Mouse (Mus musculus) splenic B cell, adult 2 months (primary cell): ENCODE data around the gene Lypd6.

Experiments used
- DNase-seq: peaks from one replicate; pipeline ENCODE4 v3.0.0-alpha.2; 2011; ENCODE audit warnings: low read depth, low spot score
- H3K27me3 ChIP-seq: 2 replicates; pipeline ENCODE4 v1.6.1; 2012; ENCODE audit warnings: mild to moderate bottlenecking, low read length, moderate library complexity, mixed read lengths; ENCODE audit not compliant: control insufficient read depth, poor library complexity, insufficient read depth, severe bottlenecking
- H3K36me3 ChIP-seq: 2 replicates; pipeline ENCODE4 v1.6.1; 2012; ENCODE audit warnings: mild to moderate bottlenecking, low read length, moderate library complexity, mixed read lengths; ENCODE audit not compliant: control insufficient read depth, poor library complexity, insufficient read depth, severe bottlenecking

Lypd6 gene

DNA sequence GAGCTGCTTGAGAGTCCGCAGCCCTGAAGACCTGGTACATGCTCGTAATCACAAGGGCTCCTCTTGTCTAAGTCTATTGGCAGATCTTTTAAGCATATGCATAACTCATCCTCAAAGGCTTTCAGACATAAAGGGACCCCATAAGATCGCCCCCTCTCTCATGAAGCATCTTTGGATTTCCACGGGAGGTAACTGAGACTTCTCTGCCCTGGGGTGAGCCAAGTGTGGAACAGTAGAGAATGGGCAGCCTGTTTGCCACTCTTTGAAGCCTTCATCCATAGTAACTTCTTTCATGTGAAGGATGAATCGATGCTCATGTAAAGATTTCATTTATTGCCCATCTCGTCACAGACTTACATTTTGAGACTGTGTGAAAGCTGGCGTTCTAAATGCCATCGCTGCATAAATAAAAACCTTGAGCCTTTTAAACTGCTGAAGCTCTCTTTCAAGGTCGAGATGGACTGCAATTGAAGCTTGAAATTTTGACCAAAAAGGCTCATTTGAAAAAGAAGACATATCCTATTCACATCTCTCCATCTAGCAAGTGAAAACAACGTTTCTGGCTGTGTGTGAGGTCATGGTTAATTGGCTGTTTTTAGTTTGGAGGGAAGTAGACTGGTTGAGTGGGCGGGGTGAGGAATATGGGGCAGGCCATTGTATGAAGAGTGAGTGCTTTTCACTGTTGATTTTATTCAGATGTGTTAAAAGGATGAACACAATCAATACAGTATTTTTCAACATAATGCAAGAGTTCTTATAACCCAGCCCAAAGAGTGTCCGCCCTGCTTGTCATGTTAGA, 107.7 kb downstream of the Lypd6 start:
- Histone ChIP-seq H3K27me3 (no peaks in the 10 kb centered on the region), H3K36me3 (no peaks in the 10 kb centered on the region)
- no peak for DNase-seq

DNA sequence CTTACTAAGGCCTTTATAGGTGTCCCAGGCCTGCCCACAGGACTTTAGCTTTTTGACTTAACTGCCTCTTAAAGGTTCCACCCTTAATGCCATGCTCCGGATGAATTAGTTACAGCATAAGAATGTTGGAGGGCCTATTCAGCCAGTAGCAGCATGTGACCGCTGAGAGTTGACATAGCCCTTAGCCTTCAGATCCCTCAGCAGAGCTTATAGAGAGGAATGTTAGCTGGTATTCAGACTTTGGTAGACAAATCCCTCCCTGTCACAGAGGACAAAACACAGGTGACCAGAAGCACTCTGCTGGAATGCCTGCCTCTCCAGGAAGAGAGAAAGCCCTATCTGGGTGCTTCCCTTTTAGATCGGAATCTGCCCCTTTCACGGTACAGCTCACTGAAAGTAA, 109.5 kb downstream of the Lypd6 start:
- H3K27me3 ChIP-seq, result no peaks in the 10 kb centered on the region
- no peaks in the 10 kb centered on the region for H3K36me3 ChIP-seq
- no peak for DNase-seq

- Histone ChIP-seq H3K36me3 (no peaks in the 10 kb centered on the region), H3K27me3 (no peaks in the 10 kb centered on the region)
- DNase-seq, result no peak
Measured at GRCm38 (mm10) chr2:50179164-50179563, 112.9 kb downstream of the Lypd6 start.

DNA sequence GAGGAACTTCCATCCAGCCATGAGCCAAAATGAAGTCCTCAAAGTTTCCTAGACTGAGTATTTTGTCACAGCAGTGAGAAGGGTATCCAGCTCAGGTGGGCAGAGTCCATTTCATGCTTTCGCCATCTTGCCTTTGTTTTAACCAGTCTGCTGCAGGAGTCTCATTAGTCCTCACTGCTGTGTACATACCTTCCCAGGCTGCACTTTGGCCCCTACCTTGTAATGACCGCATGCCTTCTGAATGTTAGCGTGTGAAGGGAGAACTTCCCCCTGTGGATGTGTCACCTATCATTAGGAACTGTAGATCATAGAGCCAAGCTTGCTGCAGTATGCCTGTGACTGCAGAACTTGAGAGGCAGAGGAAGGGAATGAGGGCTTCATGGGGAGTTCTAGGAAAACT, 114.2 kb downstream of the Lypd6 start:
- Histone ChIP-seq H3K36me3 (no peaks in the 10 kb centered on the region), H3K27me3 (no peaks in the 10 kb centered on the region)
- no peak for DNase-seq

DNA sequence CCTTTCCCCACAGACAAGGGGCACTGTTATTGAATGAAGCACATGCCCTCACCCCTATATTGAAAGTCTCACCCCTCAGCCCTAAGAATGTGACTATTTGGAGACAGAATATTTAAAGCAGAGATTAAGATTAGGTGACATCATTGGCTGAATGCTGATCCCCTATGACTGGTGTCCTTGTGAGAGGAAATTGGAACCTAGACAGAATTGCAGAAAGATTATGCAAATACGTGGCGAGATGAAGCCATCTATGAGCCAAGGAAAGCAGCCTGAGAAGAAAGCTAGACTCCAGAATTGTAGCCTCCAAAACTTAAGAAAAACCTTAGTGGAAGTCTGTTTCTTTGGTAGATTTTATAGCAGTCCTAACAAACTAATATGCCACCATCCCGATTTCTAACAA, 115.1 kb downstream of the Lypd6 start:
- Histone ChIP-seq H3K36me3 (no peaks in the 10 kb centered on the region), H3K27me3 (no peaks in the 10 kb centered on the region)
- no peak for DNase-seq

DNA sequence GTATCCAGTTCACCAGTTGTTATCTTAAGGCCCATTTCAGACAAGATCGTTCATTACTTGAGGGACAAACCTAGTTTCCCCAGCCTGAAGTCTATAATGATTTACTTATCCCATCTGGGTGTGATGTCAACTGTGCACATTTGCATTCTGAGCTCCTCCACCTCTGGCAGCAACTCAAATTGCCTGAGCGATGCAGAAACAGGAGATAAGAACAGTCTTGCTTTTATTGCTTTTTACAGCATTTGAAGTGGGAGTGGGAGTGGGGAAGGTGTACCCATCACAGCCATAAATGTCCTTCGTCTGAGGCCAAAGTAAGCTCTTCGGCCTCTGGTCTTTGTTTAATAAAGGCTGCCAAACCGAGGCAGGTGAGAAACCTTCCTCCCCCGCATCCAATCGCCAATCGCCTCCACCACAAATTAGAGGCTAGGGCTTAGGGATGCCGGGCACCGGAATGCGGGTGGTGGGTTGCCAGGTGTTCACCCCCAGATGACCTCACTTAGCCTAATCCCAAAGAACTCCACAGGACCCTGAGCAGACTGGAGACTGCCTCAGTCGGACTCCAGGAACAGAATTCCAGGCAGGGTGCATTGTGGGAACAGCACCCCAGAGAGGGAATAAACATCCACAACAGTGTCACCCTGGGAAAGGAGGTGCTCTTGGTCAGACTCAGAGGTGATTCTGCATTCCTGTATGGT, 120.6 kb downstream of the Lypd6 start:
- DNase-seq, result no peak
- no peaks in the 10 kb centered on the region for H3K27me3 ChIP-seq
- H3K36me3 ChIP-seq, result no peaks in the 10 kb centered on the region

DNA sequence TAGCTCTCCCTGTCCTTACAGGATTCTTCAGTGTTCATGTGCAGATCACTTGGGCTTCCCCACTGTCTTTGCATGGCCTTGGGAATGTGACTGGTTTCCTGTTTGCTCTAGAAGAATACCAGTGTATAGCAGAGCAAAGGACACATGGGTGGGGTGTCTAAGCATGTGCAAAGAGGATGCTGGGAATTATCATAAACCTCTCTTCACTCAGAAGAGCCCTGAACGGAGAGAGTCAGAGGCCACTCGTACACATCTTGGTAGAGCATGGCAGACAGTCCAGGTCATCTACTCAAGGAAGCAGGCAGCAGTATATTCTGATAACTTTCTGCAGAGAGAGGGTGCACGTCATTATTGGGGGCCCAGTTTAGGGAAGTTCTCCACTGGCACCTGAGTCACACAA, 122.6 kb downstream of the Lypd6 start:
- H3K36me3 ChIP-seq, result no peaks in the 10 kb centered on the region
- DNase-seq, result no peak
- H3K27me3 ChIP-seq, result no peaks in the 10 kb centered on the region

DNA sequence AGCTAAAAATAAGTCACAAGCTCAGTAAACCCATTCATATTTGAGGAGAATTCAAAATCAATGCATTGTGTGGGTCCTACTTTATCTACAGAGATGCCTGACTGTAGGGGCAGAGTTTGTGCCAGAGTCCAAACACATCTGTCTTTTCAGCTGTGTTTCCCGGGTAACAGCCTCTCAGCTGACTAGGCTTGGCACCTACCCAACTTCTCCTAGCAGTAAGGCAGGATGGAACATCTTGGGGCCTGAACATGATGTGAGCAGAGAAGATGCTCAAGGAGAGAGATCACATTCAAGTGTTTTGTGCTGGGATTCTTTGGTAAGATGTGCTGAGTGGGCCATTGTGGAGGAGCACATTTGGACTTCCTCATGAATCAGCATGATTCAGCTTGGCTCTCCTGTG, 130.5 kb downstream of the Lypd6 start:
- no peaks in the 10 kb centered on the region for H3K36me3 ChIP-seq
- no peak for DNase-seq
- no peaks in the 10 kb centered on the region for H3K27me3 ChIP-seq

- no peak for DNase-seq
- Histone ChIP-seq H3K27me3 (no peaks in the 10 kb centered on the region), H3K36me3 (no peaks in the 10 kb centered on the region)
Measured at GRCm38 (mm10) chr2:50197801-50198200, 131.6 kb downstream of the Lypd6 start.

GRCm38 (mm10) chr2:50200541-50200940, 134.3 kb downstream of the Lypd6 start:
- Histone ChIP-seq H3K36me3 (no peaks in the 10 kb centered on the region), H3K27me3 (no peaks in the 10 kb centered on the region)
- no peak for DNase-seq

DNA sequence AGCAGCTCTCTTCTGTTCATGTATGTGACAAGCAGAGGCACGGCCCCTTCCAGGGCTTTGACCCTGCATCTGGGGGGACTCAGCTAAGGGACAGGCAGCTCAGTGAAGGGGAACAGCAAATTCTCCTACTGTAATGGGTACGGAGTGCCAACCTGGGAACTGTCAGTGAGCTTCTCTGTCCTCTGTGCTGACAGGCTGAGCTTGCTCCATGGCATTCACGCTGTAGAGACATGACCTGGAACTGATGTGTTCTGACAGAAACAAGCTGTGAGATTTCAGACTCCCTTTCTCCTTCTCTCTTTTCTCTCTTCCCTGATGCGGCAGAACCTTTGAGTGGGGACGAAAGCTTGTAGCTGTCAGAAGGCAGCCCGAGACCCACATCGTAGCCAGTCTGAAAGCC, 154.3 kb downstream of the Lypd6 start:
- DNase-seq, result no peak
- H3K36me3 ChIP-seq, result no peaks in the 10 kb centered on the region
- no peaks in the 10 kb centered on the region for H3K27me3 ChIP-seq

- H3K36me3 ChIP-seq, result no peaks in the 10 kb centered on the region
- DNase-seq, result no peak
- no peaks in the 10 kb centered on the region for H3K27me3 ChIP-seq
Measured at GRCm38 (mm10) chr2:50225019-50225418, 158.8 kb downstream of the Lypd6 start.

GRCm38 (mm10) chr2:50233491-50233890, 167.3 kb downstream of the Lypd6 start:
- Histone ChIP-seq H3K36me3 (no peaks in the 10 kb centered on the region), H3K27me3 (no peaks in the 10 kb centered on the region)
- DNase-seq, result no peak
